Mouse (Mus musculus) embryonic fibroblast, embryonic 13.5 days (primary cell): ENCODE results near the gene Paxip1.

Experiments used
- CTCF ChIP-seq: IDR thresholded peaks from 2 replicates; pipeline ENCODE4 v1.5.1; 2011; ENCODE audit warnings: mild to moderate bottlenecking, control low read depth, low read length, moderate library complexity, borderline replicate concordance; ENCODE audit not compliant: insufficient read depth
- POLR2A ChIP-seq: IDR thresholded peaks from 2 replicates; pipeline ENCODE4 v1.6.1; 2011; ENCODE audit warnings: low read depth, mild to moderate bottlenecking, control low read depth, low read length, moderate library complexity

DNA sequence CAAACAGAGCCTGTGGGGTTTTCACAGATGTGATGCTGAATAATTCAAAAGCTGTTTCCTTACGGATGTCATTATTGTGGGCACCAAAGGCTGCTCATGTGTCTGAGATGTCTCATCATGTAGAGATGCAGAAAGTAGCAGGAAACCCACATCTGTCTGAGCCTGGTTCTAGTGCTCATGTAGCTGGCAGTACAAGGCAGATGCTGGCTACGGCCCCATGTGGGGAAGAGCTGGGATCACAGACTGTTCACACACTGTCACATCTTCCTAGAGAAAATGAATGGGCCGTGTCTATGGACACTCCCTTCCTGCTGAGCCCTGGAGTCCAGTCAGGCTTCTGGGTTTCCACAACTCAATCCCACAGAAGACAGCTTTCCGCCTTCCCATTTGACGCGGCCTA, 89.0 kb downstream of the Paxip1 start:
- TF ChIP-seq POLR2A, result no peak
- TF ChIP-seq CTCF, result no peak
